Mouse (Mus musculus) neutrophil, adult 5-6 weeks (primary cell): ENCODE results near the gene E130116L18Rik. TPM values are rescaled to one million over a fixed set of nuclear protein-coding genes. Genes with fewer than 3 reads are reported as not detected.
"Not testable (repeated sequence)": the region's sequence is repeated elsewhere in the genome, so short reads cannot be mapped to it uniquely, and the experiment has no call there.

Experiments
- ATAC-seq: fragments of 151-379, 151-347 bp; 2 replicates; pipeline ENCODE4 v1.8.0; 2017; ENCODE audit warnings: mild to moderate bottlenecking, moderate TSS enrichment; ENCODE audit not compliant: insufficient number of reproducible peaks, poor library complexity, low FRiP score, severe bottlenecking; ENCODE audit errors: extremely low read depth
- total RNA-seq: library from RNA; stranded (forward); fragments of 200-1000 nt; gene quantifications from 2 replicates; pipeline ENCODE4 v1.2.3, GENCODE M21; 2017

The E130116L18Rik gene
- not detected in 2 replicates for total RNA-seq

- ATAC-seq: peak; percentile 81
These were observed at the start of gene E130116L18Rik for GRCm38 (mm10) chr5:25222752-25223702. TSS of gene E130116L18Rik (minus strand) at chr5:25223153.

- no peak for ATAC-seq
These were observed 45.4 kb upstream of the E130116L18Rik start for GRCm38 (mm10) chr5:25268258-25268888.

- ATAC-seq: no peak
These were observed 39.3 kb upstream of the E130116L18Rik start for GRCm38 (mm10) chr5:25262266-25262665.

GRCm38 (mm10) chr5:25261452-25261851 lies 38.5 kb upstream of the E130116L18Rik start:
- ATAC-seq: no peak

- no peak for ATAC-seq
These were observed 33.7 kb upstream of the E130116L18Rik start for GRCm38 (mm10) chr5:25256686-25257085.

GRCm38 (mm10) chr5:25254491-25254890 lies 31.5 kb upstream of the E130116L18Rik start:
- ATAC-seq: no peak

- no peak for ATAC-seq
These were observed 30.0 kb upstream of the E130116L18Rik start for GRCm38 (mm10) chr5:25252825-25253544.

GRCm38 (mm10) chr5:25252423-25252822 lies 29.5 kb upstream of the E130116L18Rik start:
- ATAC-seq: no peak

GRCm38 (mm10) chr5:25247036-25247435 lies 24.1 kb upstream of the E130116L18Rik start:
- ATAC-seq: no peak

GRCm38 (mm10) chr5:25246473-25246865 lies 23.5 kb upstream of the E130116L18Rik start:
- no peak for ATAC-seq

GRCm38 (mm10) chr5:25245806-25246472 lies 23.0 kb upstream of the E130116L18Rik start:
- no peak for ATAC-seq

GRCm38 (mm10) chr5:25243101-25243500 lies 20.1 kb upstream of the E130116L18Rik start:
- no peak for ATAC-seq

GRCm38 (mm10) chr5:25224377-25224776 lies 1.4 kb upstream of the E130116L18Rik start:
- ATAC-seq: not testable (repeated sequence)

GRCm38 (mm10) chr5:25221604-25222003 lies 1.3 kb downstream of the E130116L18Rik start, which contains the start of gene Galnt11:
TSS of gene Galnt11 (plus strand) at chr5:25221904.
- no peak for ATAC-seq

- ATAC-seq: no peak
These were observed 7.9 kb downstream of the E130116L18Rik start for GRCm38 (mm10) chr5:25215006-25215405.

- ATAC-seq: not testable (repeated sequence)
These were observed 9.7 kb downstream of the E130116L18Rik start for GRCm38 (mm10) chr5:25213216-25213615.

GRCm38 (mm10) chr5:25211872-25212271 lies 11.1 kb downstream of the E130116L18Rik start:
- no peak for ATAC-seq

- no peak for ATAC-seq
These were observed 32.4 kb downstream of the E130116L18Rik start for GRCm38 (mm10) chr5:25190521-25190920.

- ATAC-seq: no peak
These were observed 34.2 kb downstream of the E130116L18Rik start for GRCm38 (mm10) chr5:25188802-25189201.
